In genomic region chr14:59075845-59076745, GRCm38 (mm10) we compare ENCODE assay signal across 9 mouse cellular contexts.
DNase-seq lines count a peak whose midpoint lies in the region; ATAC-seq lines count a peak whose summit lies in the region.
"Had no signal": no experiment of that assay in that cellular context is flagged by ENCODE, and none has a peak within 500 bp of the region (broad histone marks: within the 10 kb centered on the region; RNA-seq: fewer than 3 reads in every experiment).

No protein-coding gene starts in this region.

- no peak overlapping the region for H3K9ac ChIP-seq in limb, embryonic 15.5 days

- ATAC-seq in limb, embryonic 15.5 days (ENCODE audit: insufficient number of reproducible peaks, low FRiP score, low TSS enrichment, low read depth) = peak; percentile 88
- no peak for ATAC-seq in inflammation-experienced regulatory T-cells, adult 6 months

- no peaks in the 10 kb centered on the region for H3K27me3 ChIP-seq in limb, embryonic 15.5 days

- no peaks in the 10 kb centered on the region for H3K9me3 ChIP-seq in limb, embryonic 15.5 days

- WGBS in limb, embryonic 15.5 days = 23% methylated on average over 29 of the region's 29 CpGs

- H3K36me3 ChIP-seq in limb, embryonic 15.5 days = no peaks in the 10 kb centered on the region

- peak overlapping the region; percentile 73 for H3K27ac ChIP-seq in limb, embryonic 15.5 days
- H3K27ac ChIP-seq: macrophage had no signal

- DNase-seq in cerebellum, postnatal 10 days = peak; percentile 14 to 21
- no peak for DNase-seq in cerebellum, postnatal 4 days (ENCODE audit: low spot score in 2 of 2)
- peak; percentile 3 for DNase-seq in brain, adult 2 months (ENCODE audit: low read depth, low spot score)
- DNase-seq in heart, adult 9 months (ENCODE audit: low spot score in 2 of 2) = peak; percentile 12 to 24
- DNase-seq in layer of hippocampus, postnatal 36 days = no peak
- DNase-seq in left cerebral cortex, adult 18-20 months (ENCODE audit: low spot score in 2 of 2) = no peak

- peak overlapping the region; percentile 38 for H3K4me2 ChIP-seq in limb, embryonic 15.5 days

- H3K4me3 ChIP-seq in limb, embryonic 15.5 days = peak overlapping the region; percentile 18

- peaks cover 14% of the 10 kb centered on the region for H3K4me1 ChIP-seq in limb, embryonic 15.5 days

Comparison
In these comparisons a context has a peak if more than half of its experiments do, and no peak if none do; other contexts are left out.
1. DNase-seq: peak in cerebellum, postnatal 10 days (2 of 2), brain, adult 2 months (single experiment) and heart, adult 9 months (2 of 2); none in cerebellum, postnatal 4 days (0 of 2), layer of hippocampus, postnatal 36 days (0 of 2) and left cerebral cortex, adult 18-20 months (0 of 2).